In genomic region chr4:88872691-88873090, GRCm38 (mm10) we compare ENCODE assay signal across 10 mouse cellular contexts. TPM values are rescaled to one million over a fixed set of nuclear protein-coding genes. Genes with fewer than 3 reads are reported as not detected.
DNase-seq lines count a peak whose midpoint lies in the region; ATAC-seq and TF ChIP-seq lines count a peak whose summit lies in the region.
"Had no signal": no experiment of that assay in that cellular context is flagged by ENCODE, and none has a peak within 500 bp of the region (broad histone marks: within the 10 kb centered on the region; RNA-seq: fewer than 3 reads in every experiment).

No protein-coding gene starts in this region.

- H3K4me1 ChIP-seq in liver, postnatal 0 days (ENCODE audit: insufficient read depth), result 0 out of 2 replicates have a peak, but pooled peaks cover 6% of the 10 kb centered on the region

- WGBS in liver, postnatal 0 days (ENCODE audit: insufficient replicate concordance), result 0% methylated on average over 2 of the region's 2 CpGs

- no peak for ATAC-seq in liver, postnatal 0 days

- DNase-seq in gastrocnemius, adult 18-20 months (ENCODE audit: low spot score), result peak; percentile 40
- DNase-seq in gastrocnemius, postnatal 4 days (ENCODE audit: low spot score in 2 of 2), result no peak
- DNase-seq in liver, postnatal 0 days, result no peak
- DNase-seq in liver (no peak), MN1 (ENCODE audit: low spot score) (peak; percentile 56)
- peak; percentile 18 to 46 for DNase-seq in left cerebral cortex, postnatal 25 days (ENCODE audit: low spot score in 2 of 2)
- no peak for DNase-seq in testis, postnatal 10 days (ENCODE audit: low spot score)
- DNase-seq in urinary bladder, postnatal 4 days (ENCODE audit: low spot score in 2 of 2), result no peak

- H3K27me3 ChIP-seq in liver, postnatal 0 days (ENCODE audit: insufficient read depth, low read length), result no peaks in the 10 kb centered on the region

- no peak overlapping the region for H3K4me2 ChIP-seq in liver, postnatal 0 days (ENCODE audit: low read depth, low read length)

- no peaks in the 10 kb centered on the region for H3K36me3 ChIP-seq in liver, postnatal 0 days (replicated peaks; ENCODE audit: insufficient read depth, low read length)

- peak; percentile 78 for TF ChIP-seq CTCF in liver, postnatal 0 days (IDR thresholded peaks at IDR 0.05; ENCODE audit: low read depth)

- no peak overlapping the region for H3K9ac ChIP-seq in liver, postnatal 0 days (replicated peaks)

- no peaks in the 10 kb centered on the region for H3K9me3 ChIP-seq in liver, postnatal 0 days (ENCODE audit: low read length)

- no peak overlapping the region for H3K27ac ChIP-seq in liver, postnatal 0 days (ENCODE audit: low read depth)

- no peak overlapping the region for H3K4me3 ChIP-seq in liver, postnatal 0 days (ENCODE audit: low read depth, low read length)
- H3K4me3 ChIP-seq: myocyte had no signal

- intact Hi-C loops in left cerebral cortex, postnatal 25 days (cut with DNase I), result loop anchor here (1.0 to 10.0 kb wide), 2 partner anchors 257 to 652 kb away; no protein-coding TSS in a partner anchor

- no peak for TF ChIP-seq EP300 in liver, postnatal 0 days (IDR thresholded peaks at IDR 0.05; ENCODE audit: low read depth)

RNA-seq across cellular contexts. Expression of gene Ifne, which starts 7.3 kb away (rescaled TPM):
- total RNA-seq in gastrocnemius, adult 18-20 months (2021), result not detected
- total RNA-seq in gastrocnemius, postnatal 4 days (2021), result not detected
- not detected in 2 replicates for polyA plus RNA-seq in liver, postnatal 0 days (2015; fragmentation: Nextera tagmentation; extraction: Ambion mirVana)
- not detected for total RNA-seq in left cerebral cortex, postnatal 25 days (2021)
- polyA plus RNA-seq: intestine, embryonic 14.5 days; myocyte had no signal

RNA-seq across cellular contexts. Expression of gene Ifna1, which starts 22.8 kb away (rescaled TPM):
- not detected for total RNA-seq in gastrocnemius, adult 18-20 months (2021)
- total RNA-seq in gastrocnemius, postnatal 4 days (2021), result not detected
- not detected in 2 replicates for polyA plus RNA-seq in liver, postnatal 0 days (2015; fragmentation: Nextera tagmentation; extraction: Ambion mirVana)
- not detected for total RNA-seq in left cerebral cortex, postnatal 25 days (2021)
- polyA plus RNA-seq: intestine, embryonic 14.5 days; myocyte had no signal

RNA-seq across cellular contexts. Expression of gene Ifna4, which starts 31.0 kb away (rescaled TPM):
- total RNA-seq in gastrocnemius, adult 18-20 months (2021), result not detected
- not detected for total RNA-seq in gastrocnemius, postnatal 4 days (2021)
- not detected in 2 replicates for polyA plus RNA-seq in liver, postnatal 0 days (2015; fragmentation: Nextera tagmentation; extraction: Ambion mirVana)
- total RNA-seq in left cerebral cortex, postnatal 25 days (2021), result not detected
- polyA plus RNA-seq: intestine, embryonic 14.5 days; myocyte had no signal

RNA-seq across cellular contexts. Expression of gene Ifna5, which starts 37.4 kb away (rescaled TPM):
- total RNA-seq in gastrocnemius, adult 18-20 months (2021), result not detected
- not detected for total RNA-seq in gastrocnemius, postnatal 4 days (2021)
- not detected in 2 replicates for polyA plus RNA-seq in liver, postnatal 0 days (2015; fragmentation: Nextera tagmentation; extraction: Ambion mirVana)
- not detected for total RNA-seq in left cerebral cortex, postnatal 25 days (2021)
- polyA plus RNA-seq: intestine, embryonic 14.5 days; myocyte had no signal

RNA-seq across cellular contexts. Expression of gene Ifna6, which starts 45.5 kb away (rescaled TPM):
- total RNA-seq in gastrocnemius, adult 18-20 months (2021), result not detected
- not detected for total RNA-seq in gastrocnemius, postnatal 4 days (2021)
- not detected in 2 replicates for polyA plus RNA-seq in liver, postnatal 0 days (2015; fragmentation: Nextera tagmentation; extraction: Ambion mirVana)
- not detected for total RNA-seq in left cerebral cortex, postnatal 25 days (2021)
- polyA plus RNA-seq: intestine, embryonic 14.5 days; myocyte had no signal

Comparison
In these comparisons a context has a peak if more than half of its experiments do, and no peak if none do; other contexts are left out.
1. DNase-seq: peak in gastrocnemius, adult 18-20 months (single experiment), MN1 (single experiment) and left cerebral cortex, postnatal 25 days (2 of 2); none in gastrocnemius, postnatal 4 days (0 of 2), liver, postnatal 0 days (single experiment), liver (single experiment), testis, postnatal 10 days (single experiment) and urinary bladder, postnatal 4 days (0 of 2).